In genomic region chr11:53769760-53770124, GRCm38 (mm10) we compare ENCODE assay signal across 8 mouse cellular contexts. TPM values are rescaled to one million over a fixed set of nuclear protein-coding genes. Genes with fewer than 3 reads are reported as not detected.
DNase-seq lines count a peak whose midpoint lies in the region; ATAC-seq and TF ChIP-seq lines count a peak whose summit lies in the region.

TSS of gene Irf1 (plus strand) at chr11:53770014.

- peak within 1 kb of the TSS; percentile 74 for H3K4me3 ChIP-seq in embryonic facial prominence, embryonic 14.5 days (ENCODE audit: low read depth, low read length)
- H3K4me3 ChIP-seq in heart, adult 2 months, result peak within 1 kb of the TSS; percentile 74
- H3K4me3 ChIP-seq in limb, embryonic 12.5 days (replicated peaks), result peak within 1 kb of the TSS; percentile 79
- H3K4me3 ChIP-seq in midbrain, embryonic 14.5 days (replicated peaks; ENCODE audit: low read depth, low read length), result peak within 1 kb of the TSS; percentile 63

- peak within 1 kb of the TSS; percentile 75 for H3K9ac ChIP-seq in embryonic facial prominence, embryonic 14.5 days (ENCODE audit: low read depth, low read length)
- peak within 1 kb of the TSS; percentile 97 for H3K9ac ChIP-seq in heart, adult 2 months (ENCODE audit: low read depth, low read length)
- H3K9ac ChIP-seq in limb, embryonic 12.5 days (replicated peaks), result peak within 1 kb of the TSS; percentile 75
- peak within 1 kb of the TSS; percentile 54 for H3K9ac ChIP-seq in midbrain, embryonic 14.5 days (replicated peaks; ENCODE audit: low read length)

- H3K4me1 ChIP-seq in embryonic facial prominence, embryonic 14.5 days (ENCODE audit: control insufficient read depth, insufficient read depth, low read length), result no peaks in the 10 kb centered on the region; the same call in 1 of the 2 replicates
- peaks cover 20% of the 10 kb centered on the region for H3K4me1 ChIP-seq in heart, adult 2 months (ENCODE audit: control insufficient read depth, insufficient read depth, low read length)
- peaks cover 15% of the 10 kb centered on the region for H3K4me1 ChIP-seq in limb, embryonic 12.5 days (replicated peaks)
- no peaks in the 10 kb centered on the region for H3K4me1 ChIP-seq in midbrain, embryonic 14.5 days (ENCODE audit: control insufficient read depth, insufficient read depth, low read length)

- H3K27ac ChIP-seq in embryonic facial prominence, embryonic 14.5 days (replicated peaks; ENCODE audit: low read depth, low read length), result peak within 1 kb of the TSS; percentile 76
- H3K27ac ChIP-seq in heart, adult 2 months, result peak within 1 kb of the TSS; percentile 99
- peak within 1 kb of the TSS; percentile 51 for H3K27ac ChIP-seq in limb, embryonic 12.5 days
- H3K27ac ChIP-seq in midbrain, embryonic 14.5 days (replicated peaks; ENCODE audit: low read depth, low read length), result no peak within 1 kb of the TSS

- H3K27me3 ChIP-seq in embryonic facial prominence, embryonic 14.5 days (replicated peaks; ENCODE audit: control insufficient read depth, insufficient read depth, low read length), result no peaks in the 10 kb centered on the region
- H3K27me3 ChIP-seq in heart, adult 2 months (ENCODE audit: control insufficient read depth, insufficient read depth, low read length), result no peaks in the 10 kb centered on the region
- peaks cover 18% of the 10 kb centered on the region; the same call in 1 of the 2 replicates for H3K27me3 ChIP-seq in limb, embryonic 12.5 days
- H3K27me3 ChIP-seq in midbrain, embryonic 14.5 days (ENCODE audit: control insufficient read depth, insufficient read depth, low read length), result peaks cover 20% of the 10 kb centered on the region; the same call in 1 of the 2 replicates

- 0 out of 2 replicates have a peak, but pooled peaks cover 1% of the 10 kb centered on the region for H3K79me2 ChIP-seq in heart, adult 2 months (replicated peaks; ENCODE audit: control insufficient read depth, insufficient read depth, low read length)

- H3K36me3 ChIP-seq in embryonic facial prominence, embryonic 14.5 days (ENCODE audit: control insufficient read depth, insufficient read depth, low read length), result 0 out of 2 replicates have a peak, but pooled peaks cover 3% of the 10 kb centered on the region
- H3K36me3 ChIP-seq in heart, adult 2 months (ENCODE audit: control insufficient read depth, insufficient read depth, low read length), result peaks cover 7% of the 10 kb centered on the region
- H3K36me3 ChIP-seq in limb, embryonic 12.5 days, result peaks cover 15% of the 10 kb centered on the region
- no peaks in the 10 kb centered on the region for H3K36me3 ChIP-seq in midbrain, embryonic 14.5 days (ENCODE audit: control insufficient read depth, insufficient read depth, low read length)

- TF ChIP-seq CTCF in heart, adult 2 months (IDR thresholded peaks at IDR 0.05), result no peak

- ATAC-seq in embryonic facial prominence, embryonic 14.5 days (ENCODE audit: low read depth), result peak; percentile 96
- peak; percentile 86 for ATAC-seq in limb, embryonic 12.5 days (ENCODE audit: insufficient number of reproducible peaks, insufficient read depth, low FRiP score, low TSS enrichment, low read depth)
- peak; percentile 91 for ATAC-seq in midbrain, embryonic 14.5 days (ENCODE audit: low FRiP score, low TSS enrichment)

- peak; percentile 98 for TF ChIP-seq POLR2A in heart, adult 2 months (IDR thresholded peaks at IDR 0.05; ENCODE audit: insufficient read depth, low read depth, low read length)

- under 1% methylated on average over 31 of the region's 40 CpGs for WGBS in embryonic facial prominence, embryonic 14.5 days
- WGBS in heart, adult 2 months, result under 1% methylated on average over 40 of the region's 40 CpGs
- under 1% methylated on average over 40 of the region's 40 CpGs for WGBS in limb, embryonic 12.5 days
- WGBS in midbrain, embryonic 14.5 days, result under 1% methylated on average over 39 of the region's 40 CpGs

- H3K4me2 ChIP-seq in embryonic facial prominence, embryonic 14.5 days (ENCODE audit: low read depth, low read length), result peak within 1 kb of the TSS; percentile 79
- peak within 1 kb of the TSS; percentile 81 for H3K4me2 ChIP-seq in limb, embryonic 12.5 days
- H3K4me2 ChIP-seq in midbrain, embryonic 14.5 days (ENCODE audit: low read length), result peak within 1 kb of the TSS; percentile 99

- intact Hi-C loops in heart, adult 2 months (cut with DNase I), result loop anchor here (10.0 kb wide), 1 partner anchor 345 kb away; no protein-coding TSS in a partner anchor

- H3K9me3 ChIP-seq in embryonic facial prominence, embryonic 14.5 days (ENCODE audit: control insufficient read depth, low read length), result no peaks in the 10 kb centered on the region
- H3K9me3 ChIP-seq in limb, embryonic 12.5 days, result no peaks in the 10 kb centered on the region
- H3K9me3 ChIP-seq in midbrain, embryonic 14.5 days (ENCODE audit: control insufficient read depth, low read length), result no peaks in the 10 kb centered on the region

- TF ChIP-seq EP300 in heart, adult 2 months (IDR thresholded peaks at IDR 0.05; ENCODE audit: insufficient read depth, low read depth, low read length), result no peak

- DNase-seq in 416B (ENCODE audit: low read depth), result peak; percentile 95
- peak; percentile 87 to 90 for DNase-seq in adrenal gland, postnatal 4 days (ENCODE audit: low spot score in 2 of 2)
- DNase-seq in embryonic facial prominence, embryonic 14.5 days (ENCODE audit: low spot score), result peak; percentile 95
- peak; percentile 95 to 98 for DNase-seq in heart, adult 2 months
- DNase-seq in kidney, adult 8-10 months, result peak; percentile 89 to 90
- DNase-seq in midbrain, embryonic 14.5 days, result peak; percentile 92
- peak; percentile 96 to 98 for DNase-seq in spleen, adult 18-20 months

RNA-seq across cellular contexts. Expression of gene Irf1, which starts in this region (rescaled TPM):
- 10 to 100 TPM; 33.6 to 40.2 TPM for total RNA-seq in adrenal gland, postnatal 4 days (2021)
- polyA plus RNA-seq in embryonic facial prominence, embryonic 14.5 days (2014; fragmentation: Nextera tagmentation; extraction: Ambion mirVana), result 13.2 and 13.9 TPM in 2 replicates
- 10 to 100 TPM; 15.2 to 19.7 TPM for total RNA-seq in heart, adult 2 months (2021)
- polyA plus RNA-seq in heart, adult 2 months (2012; rRNA removed), result 20.5 and 28.6 TPM in 2 replicates
- polyA plus RNA-seq in limb, embryonic 12.5 days (2016; fragmentation: Nextera tagmentation; extraction: Ambion mirVana), result 8.4 and 8.5 TPM in 2 replicates
- polyA plus RNA-seq in midbrain, embryonic 14.5 days (2014; fragmentation: Nextera tagmentation; extraction: Ambion mirVana), result 1.3 and 3.5 TPM in 2 replicates
